Mouse (Mus musculus) embryonic facial prominence, embryonic 13.5 days (tissue): ENCODE measurements around the gene Nek2. TPM values are rescaled to one million over a fixed set of nuclear protein-coding genes. Genes with fewer than 3 reads are reported as not detected.

Experiments
- ATAC-seq: fragments of 200-750 bp; cut with Nextera tagmentation; 2 replicates; pipeline ENCODE4 v1.8.0; 2017; ENCODE audit warnings: low read depth; ENCODE audit not compliant: insufficient number of reproducible peaks, insufficient read depth, low FRiP score, low TSS enrichment
- H3K27ac ChIP-seq: fragments of 300-500 bp; sonication (generic); 2 replicates; pipeline ENCODE4 v1.5.1; 2015; ENCODE audit warnings: moderate library complexity, mild to moderate bottlenecking, inconsistent platforms
- H3K27me3 ChIP-seq: fragments of 300-500 bp; sonication (generic); 2 replicates; pipeline ENCODE4 v1.6.1; 2015; ENCODE audit warnings: mild to moderate bottlenecking, inconsistent platforms
- H3K36me3 ChIP-seq: fragments of 300-500 bp; sonication (generic); 2 replicates; pipeline ENCODE4 v1.6.1; 2015; ENCODE audit warnings: mild to moderate bottlenecking, inconsistent platforms
- H3K4me1 ChIP-seq: fragments of 300-500 bp; sonication (generic); 2 replicates; pipeline ENCODE4 v1.6.1; 2015; ENCODE audit warnings: inconsistent platforms
- H3K4me2 ChIP-seq: fragments of 300-500 bp; sonication (generic); 2 replicates; pipeline ENCODE4 v1.6.1; 2015; ENCODE audit warnings: moderate library complexity, mild to moderate bottlenecking, inconsistent platforms
- H3K4me3 ChIP-seq: fragments of 300-500 bp; sonication (generic); 2 replicates; pipeline ENCODE4 v1.5.1; 2015; ENCODE audit warnings: mild to moderate bottlenecking, inconsistent platforms
- H3K9ac ChIP-seq: fragments of 300-500 bp; sonication (generic); 2 replicates; pipeline ENCODE4 v1.6.1; 2015; ENCODE audit warnings: mild to moderate bottlenecking, inconsistent platforms
- H3K9me3 ChIP-seq: fragments of 300-500 bp; sonication (generic); 2 replicates; pipeline ENCODE4 v1.6.1; 2016; ENCODE audit warnings: inconsistent platforms
- WGBS: fragments of 180-500 bp; shearing (Covaris S2); methylation state at CpG from one replicate; pipeline ENCODE4 v1.1.7; 2015; ENCODE audit warnings: mixed read lengths; 5-methylcytosine and 5-hydroxymethylcytosine counted together
- polyA plus RNA-seq: library from polyadenylated mRNA; unstranded; fragments of >200 nt; fragmentation: Nextera tagmentation; extraction: Ambion mirVana; gene quantifications from 2 replicates; pipeline ENCODE4 v1.2.1, GENCODE M21; 2015

Gene Nek2
- polyA plus RNA-seq, 1 experiment from 2014 or later = 33.6 TPM

- Histone ChIP-seq H3K4me1 (peaks cover 8% of the 10 kb centered on the region), H3K27me3 (no peaks in the 10 kb centered on the region), H3K9me3 (no peaks in the 10 kb centered on the region), H3K27ac (no peak overlapping the region), H3K9ac (no peak overlapping the region), H3K4me3 (no peak overlapping the region), H3K36me3 (no peaks in the 10 kb centered on the region), H3K4me2 (no peak overlapping the region)
- 72% methylated on average over 3 of the region's 3 CpGs for WGBS
- no peak for ATAC-seq
Measured at GRCm38 (mm10) chr1:191816596-191816995, 4.6 kb upstream of the Nek2 start.

GRCm38 (mm10) chr1:191817418-191818144, 3.7 kb upstream of the Nek2 start:
- peak; percentile 30; the same call in 1 of the 2 replicates for ATAC-seq
- Histone ChIP-seq H3K27me3 (no peaks in the 10 kb centered on the region), H3K4me2 (no peak overlapping the region), H3K4me3 (no peak overlapping the region), H3K36me3 (no peaks in the 10 kb centered on the region), H3K9ac (peak overlapping the region; percentile 44; the same call in 1 of the 2 replicates), H3K9me3 (no peaks in the 10 kb centered on the region), H3K4me1 (peaks cover 16% of the 10 kb centered on the region), H3K27ac (no peak overlapping the region)
- 35% methylated on average over 19 of the region's 19 CpGs for WGBS

GRCm38 (mm10) chr1:191818145-191818631, 3.1 kb upstream of the Nek2 start:
- Histone ChIP-seq H3K4me1 (peaks cover 18% of the 10 kb centered on the region), H3K27ac (no peak overlapping the region), H3K4me2 (no peak overlapping the region), H3K36me3 (0 out of 2 replicates have a peak, but pooled peaks cover 1% of the 10 kb centered on the region), H3K27me3 (no peaks in the 10 kb centered on the region), H3K9me3 (no peaks in the 10 kb centered on the region), H3K9ac (peak overlapping the region; percentile 44; the same call in 1 of the 2 replicates), H3K4me3 (no peak overlapping the region)
- ATAC-seq = no peak
- WGBS = 42% methylated on average over 6 of the region's 6 CpGs

GRCm38 (mm10) chr1:191819026-191819425, 2.2 kb upstream of the Nek2 start:
- no peaks in the 10 kb centered on the region for H3K27me3 ChIP-seq
- peaks cover 18% of the 10 kb centered on the region for H3K4me1 ChIP-seq
- H3K9me3 ChIP-seq = no peaks in the 10 kb centered on the region
- no peak overlapping the region for H3K4me2 ChIP-seq
- H3K27ac ChIP-seq = no peak overlapping the region
- H3K9ac ChIP-seq = no peak overlapping the region
- no peak for ATAC-seq
- H3K36me3 ChIP-seq = peaks cover 4% of the 10 kb centered on the region; the same call in 1 of the 2 replicates
- no peak overlapping the region for H3K4me3 ChIP-seq

GRCm38 (mm10) chr1:191820951-191821325, 306 bp upstream of the Nek2 start:
- peaks cover 18% of the 10 kb centered on the region for H3K4me1 ChIP-seq
- ATAC-seq = 0 out of 2 replicates have a peak, but pooled peaks have one; percentile 1
- no peak overlapping the region for H3K27ac ChIP-seq
- no peaks in the 10 kb centered on the region for H3K9me3 ChIP-seq
- H3K4me3 ChIP-seq = peak overlapping the region; percentile 85
- WGBS = 3% methylated on average over 15 of the region's 15 CpGs
- H3K36me3 ChIP-seq = peaks cover 18% of the 10 kb centered on the region
- H3K4me2 ChIP-seq = peak overlapping the region; percentile 84
- no peaks in the 10 kb centered on the region for H3K27me3 ChIP-seq
- peak overlapping the region; percentile 78 for H3K9ac ChIP-seq

GRCm38 (mm10) chr1:191829124-191829523, 7.9 kb downstream of the Nek2 start:
- Histone ChIP-seq H3K9ac (no peak overlapping the region), H3K4me1 (no peaks in the 10 kb centered on the region), H3K27me3 (no peaks in the 10 kb centered on the region), H3K9me3 (no peaks in the 10 kb centered on the region), H3K4me2 (no peak overlapping the region), H3K36me3 (peaks cover 68% of the 10 kb centered on the region), H3K27ac (no peak overlapping the region), H3K4me3 (no peak overlapping the region)
- WGBS = 84% methylated on average over 3 of the region's 3 CpGs
- ATAC-seq = no peak

- Histone ChIP-seq H3K36me3 (peaks cover 35% of the 10 kb centered on the region), H3K27me3 (no peaks in the 10 kb centered on the region), H3K27ac (no peak overlapping the region), H3K9me3 (no peaks in the 10 kb centered on the region), H3K4me3 (no peak overlapping the region), H3K9ac (no peak overlapping the region), H3K4me2 (no peak overlapping the region), H3K4me1 (no peaks in the 10 kb centered on the region)
- ATAC-seq = no peak
- 97% methylated on average over 6 of the region's 6 CpGs for WGBS
Measured at GRCm38 (mm10) chr1:191833396-191833795, 12.2 kb downstream of the Nek2 start.

- Histone ChIP-seq H3K9ac (no peak overlapping the region), H3K4me3 (no peak overlapping the region), H3K9me3 (no peaks in the 10 kb centered on the region), H3K4me2 (no peak overlapping the region), H3K36me3 (peaks cover 23% of the 10 kb centered on the region), H3K27me3 (no peaks in the 10 kb centered on the region), H3K4me1 (no peaks in the 10 kb centered on the region), H3K27ac (no peak overlapping the region)
- 12% methylated on average over 19 of the region's 19 CpGs for WGBS
- no peak for ATAC-seq
Measured at GRCm38 (mm10) chr1:191834825-191835224, 13.6 kb downstream of the Nek2 start.

GRCm38 (mm10) chr1:191836318-191836985, 15.2 kb downstream of the Nek2 start:
- H3K9ac ChIP-seq = no peak overlapping the region
- ATAC-seq = no peak
- no peak overlapping the region for H3K4me3 ChIP-seq
- H3K4me2 ChIP-seq = no peak overlapping the region
- H3K9me3 ChIP-seq = no peaks in the 10 kb centered on the region
- H3K27me3 ChIP-seq = no peaks in the 10 kb centered on the region
- H3K4me1 ChIP-seq = no peaks in the 10 kb centered on the region
- 51% methylated on average over 5 of the region's 5 CpGs for WGBS
- H3K36me3 ChIP-seq = peaks cover 7% of the 10 kb centered on the region
- H3K27ac ChIP-seq = no peak overlapping the region

GRCm38 (mm10) chr1:191837691-191838090, 16.4 kb downstream of the Nek2 start:
- H3K4me2 ChIP-seq = no peak overlapping the region
- H3K36me3 ChIP-seq = no peaks in the 10 kb centered on the region
- WGBS = 81% methylated on average over 3 of the region's 3 CpGs
- no peak overlapping the region for H3K4me3 ChIP-seq
- ATAC-seq = no peak
- no peak overlapping the region for H3K27ac ChIP-seq
- H3K9ac ChIP-seq = no peak overlapping the region
- no peaks in the 10 kb centered on the region for H3K4me1 ChIP-seq
- H3K9me3 ChIP-seq = no peaks in the 10 kb centered on the region
- H3K27me3 ChIP-seq = no peaks in the 10 kb centered on the region

GRCm38 (mm10) chr1:191838994-191839741, 17.9 kb downstream of the Nek2 start:
- Histone ChIP-seq H3K27me3 (no peaks in the 10 kb centered on the region), H3K9ac (no peak overlapping the region), H3K4me3 (no peak overlapping the region), H3K27ac (no peak overlapping the region; the same call in 1 of the 2 replicates), H3K4me1 (no peaks in the 10 kb centered on the region), H3K4me2 (no peak overlapping the region), H3K36me3 (no peaks in the 10 kb centered on the region), H3K9me3 (no peaks in the 10 kb centered on the region)
- 74% methylated on average over 17 of the region's 17 CpGs for WGBS
- ATAC-seq = no peak
